Mouse (Mus musculus) ES-Bruce4 (cell line): ENCODE data around the gene Gm19345. TPM values are rescaled to one million over a fixed set of nuclear protein-coding genes. Genes with fewer than 3 reads are reported as not detected.

Experiments used
- H3K27ac ChIP-seq: 2 replicates; pipeline ENCODE4 v1.5.1; 2012; ENCODE audit warnings: low read length, inconsistent platforms; ENCODE audit not compliant: insufficient read depth
- H3K27me3 ChIP-seq: 2 replicates; pipeline ENCODE4 v1.6.1; 2012; ENCODE audit warnings: mild to moderate bottlenecking, low read length, inconsistent platforms; ENCODE audit not compliant: control insufficient read depth, poor library complexity, insufficient read depth, severe bottlenecking
- H3K36me3 ChIP-seq: 2 replicates; pipeline ENCODE4 v1.6.1; 2012; ENCODE audit warnings: inconsistent platforms, mild to moderate bottlenecking, low read length, moderate library complexity; ENCODE audit not compliant: control insufficient read depth, poor library complexity, insufficient read depth, severe bottlenecking
- H3K4me1 ChIP-seq: one replicate; pipeline ENCODE4 v1.8.1; 2011; ENCODE audit warnings: low read length; ENCODE audit not compliant: control insufficient read depth, insufficient read depth
- H3K4me3 ChIP-seq: 2 replicates; pipeline ENCODE4 v1.5.1; 2011; ENCODE audit warnings: low read depth, mild to moderate bottlenecking, low read length
- H3K9ac ChIP-seq: 2 replicates; pipeline ENCODE4 v1.6.1; 2012; ENCODE audit warnings: low read depth, mild to moderate bottlenecking, inconsistent platforms; ENCODE audit not compliant: poor library complexity, severe bottlenecking
- H3K9me3 ChIP-seq: replicated peaks from 2 replicates; pipeline ENCODE4 v1.6.1; 2012; ENCODE audit warnings: mild to moderate bottlenecking, low read length, inconsistent platforms; ENCODE audit not compliant: control insufficient read depth, poor library complexity, insufficient read depth, severe bottlenecking
- CTCF ChIP-seq: IDR thresholded peaks from one replicate; pipeline ENCODE4 v1.8.1; 2011; ENCODE audit warnings: low read depth, low read length
- EP300 ChIP-seq: IDR thresholded peaks from 2 replicates; pipeline ENCODE4 v1.6.1; 2011; ENCODE audit warnings: low read depth, low read length; ENCODE audit not compliant: insufficient read depth
- POLR2A ChIP-seq: IDR thresholded peaks from one replicate; pipeline ENCODE4 v1.8.1; 2011; ENCODE audit warnings: low read length; ENCODE audit not compliant: insufficient read depth
- polyA plus RNA-seq: library from polyadenylated mRNA; stranded (reverse); fragments of >200 nt; gene quantifications from 2 replicates; pipeline ENCODE4 v1.2.4, GENCODE M21; 2011; ENCODE audit warnings: low read depth; ENCODE audit not compliant: missing spikeins, insufficient read depth, insufficient read length

Gene Gm19345
- polyA plus RNA-seq, 1 experiment, result 0.82 TPM

DNA sequence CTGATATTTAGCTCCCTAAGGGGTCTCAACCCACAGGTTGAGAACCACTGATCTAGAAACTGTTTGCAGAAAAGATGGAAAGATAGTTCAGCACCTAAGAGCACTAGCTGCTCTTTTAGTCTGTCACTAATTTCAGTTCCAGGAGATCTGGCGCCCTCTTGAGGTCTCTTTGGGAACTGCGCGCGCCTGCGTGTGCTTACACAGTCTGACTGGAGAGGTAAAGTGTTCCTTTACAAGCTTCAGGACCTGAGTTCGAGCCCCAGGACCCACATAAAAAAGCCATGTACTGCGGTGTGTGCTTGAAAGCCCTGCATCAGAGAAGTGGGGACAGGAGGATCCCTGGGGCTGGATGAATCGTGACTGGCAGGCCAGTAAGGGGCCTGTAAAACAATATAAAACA is 38.1 kb downstream of the Gm19345 start:
- no peaks in the 10 kb centered on the region for H3K9me3 ChIP-seq

More for the DNA sequence above, 38.1 kb downstream of the Gm19345 start:
- H3K9ac ChIP-seq, result no peak overlapping the region
- H3K4me1 ChIP-seq, result no peaks in the 10 kb centered on the region
- TF ChIP-seq CTCF, result peak; percentile 90
- no peak for TF ChIP-seq EP300
- TF ChIP-seq POLR2A, result no peak
- H3K27ac ChIP-seq, result no peak overlapping the region
- no peaks in the 10 kb centered on the region for H3K36me3 ChIP-seq
- H3K4me3 ChIP-seq, result no peak overlapping the region
- H3K27me3 ChIP-seq, result no peaks in the 10 kb centered on the region

Other genes starting within 250 kb of the Gm19345 start
- 52.3 and 57.4 TPM in 2 replicates for gene Clasrp, start 247.5 kb upstream of the Gm19345 start, polyA plus RNA-seq
- 11.7 and 11.9 TPM in 2 replicates for gene Relb, start 222.6 kb upstream of the Gm19345 start, polyA plus RNA-seq
- gene Clptm1, start 187.0 kb upstream of the Gm19345 start, polyA plus RNA-seq, result 49.6 and 52.7 TPM in 2 replicates
- gene Apoc2, start 174.1 kb upstream of the Gm19345 start, polyA plus RNA-seq, result 1.2 TPM in 1 of 2 replicates, not detected in the other
- not detected in 2 replicates for gene Gm44805, start 170.6 kb upstream of the Gm19345 start, polyA plus RNA-seq
- gene Apoc4, start 170.5 kb upstream of the Gm19345 start, polyA plus RNA-seq, result 1.1 TPM in 1 of 2 replicates, not detected in the other
- gene Apoc1, start 159.3 kb upstream of the Gm19345 start, polyA plus RNA-seq, result 93.2 and 95.8 TPM in 2 replicates
- 1,030 and 1,048 TPM in 2 replicates for gene Apoe, start 152.8 kb upstream of the Gm19345 start, polyA plus RNA-seq
- 68.2 TPM in 2 replicates for gene Tomm40, start 136.6 kb upstream of the Gm19345 start, polyA plus RNA-seq
- gene Nectin2, start 101.5 kb upstream of the Gm19345 start, polyA plus RNA-seq, result 86.7 and 97.9 TPM in 2 replicates
- gene Bcam, start 81.0 kb upstream of the Gm19345 start, polyA plus RNA-seq, result 138 and 154 TPM in 2 replicates
- 17.1 and 23.2 TPM in 2 replicates for gene Cblc, start 55.2 kb upstream of the Gm19345 start, polyA plus RNA-seq
- gene Bcl3, start 29.2 kb upstream of the Gm19345 start, polyA plus RNA-seq, result 17.3 and 27.3 TPM in 2 replicates
- gene Ceacam16, start 9.3 kb downstream of the Gm19345 start, polyA plus RNA-seq, result not detected in 2 replicates
- gene Ceacam19, start 36.0 kb downstream of the Gm19345 start, polyA plus RNA-seq, result not detected in 2 replicates
- gene Pvr, start 69.2 kb downstream of the Gm19345 start, polyA plus RNA-seq, result 63.5 and 68.1 TPM in 2 replicates
- gene Igsf23, start 98.8 kb downstream of the Gm19345 start, polyA plus RNA-seq, result 1.3 and 2.1 TPM in 2 replicates
- gene Ceacam20, start 113.4 kb downstream of the Gm19345 start, polyA plus RNA-seq, result 0.21 TPM in 1 of 2 replicates, not detected in the other
- 0.30 and 0.33 TPM in 2 replicates for gene Nlrp9b, start 139.5 kb downstream of the Gm19345 start, polyA plus RNA-seq
- not detected in 2 replicates for gene Vmn1r91, start 247.7 kb downstream of the Gm19345 start, polyA plus RNA-seq